Mouse (Mus musculus): ENCODE results near the gene Gm17067.
"Not testable (repeated sequence)": the region's sequence is repeated elsewhere in the genome, so short reads cannot be mapped to it uniquely, and the experiment has no call there.

Gm17067 gene

GRCm38 (mm10) chr7:42726917-42727316 lies at the start of gene Gm17067:
Gm17067 (minus strand) TSS chr7:42727017.
- not testable (repeated sequence) for DNase-seq

- no peak for DNase-seq
Observed at GRCm38 (mm10) chr7:42749836-42750235, 23.0 kb upstream of the Gm17067 start.

- no peak for DNase-seq
Observed at GRCm38 (mm10) chr7:42738536-42739210, 11.9 kb upstream of the Gm17067 start.

GRCm38 (mm10) chr7:42693251-42693650 lies 33.6 kb downstream of the Gm17067 start:
- not testable (repeated sequence) for DNase-seq

GRCm38 (mm10) chr7:42692362-42693158 lies 34.3 kb downstream of the Gm17067 start, which contains the start of gene Zfp975:
Zfp975 (minus strand) TSS chr7:42692742.
- peak; percentile 85 for DNase-seq

GRCm38 (mm10) chr7:42680081-42680480 lies 46.7 kb downstream of the Gm17067 start:
- not testable (repeated sequence) for DNase-seq

- not testable (repeated sequence) for DNase-seq
Observed at GRCm38 (mm10) chr7:42679646-42680045, 47.2 kb downstream of the Gm17067 start.

GRCm38 (mm10) chr7:42660140-42660539 lies 66.7 kb downstream of the Gm17067 start:
- DNase-seq, result not testable (repeated sequence)

All from right cerebral cortex, postnatal 25 days (tissue).